Mouse (Mus musculus) 3T3-L1 (cell line): ENCODE data around the gene Vmn1r55.
"Not testable (repeated sequence)": the region's sequence is repeated elsewhere in the genome, so short reads cannot be mapped to it uniquely, and the experiment has no call there.

Experiments used
- DNase-seq: peaks from one replicate; pipeline ENCODE4 v3.0.0-alpha.2; 2015; ENCODE audit warnings: low read depth, low spot score

Vmn1r55 gene

GRCm38 (mm10) chr7:5149570-5149969, at the start of gene Vmn1r55:
Gene Vmn1r55 (minus strand): TSS chr7:5149670.
- not testable (repeated sequence) for DNase-seq

- DNase-seq, result not testable (repeated sequence)
These were observed 47.2 kb upstream of the Vmn1r55 start, which contains the start of gene Vmn1r56 for GRCm38 (mm10) chr7:5196647-5197046. Gene Vmn1r56 (minus strand): TSS chr7:5196747.

GRCm38 (mm10) chr7:5125549-5126406, 23.7 kb downstream of the Vmn1r55 start, which contains the start of gene Rasl2-9:
Gene Rasl2-9 (minus strand): TSS chr7:5125950.
- DNase-seq, result no peak

GRCm38 (mm10) chr7:5125078-5125477, 24.4 kb downstream of the Vmn1r55 start:
- no peak for DNase-seq

- no peak for DNase-seq
These were observed 32.6 kb downstream of the Vmn1r55 start, which contains the start of gene Rfpl4 for GRCm38 (mm10) chr7:5116850-5117249. Gene Rfpl4 (minus strand): TSS chr7:5116950.

DNA sequence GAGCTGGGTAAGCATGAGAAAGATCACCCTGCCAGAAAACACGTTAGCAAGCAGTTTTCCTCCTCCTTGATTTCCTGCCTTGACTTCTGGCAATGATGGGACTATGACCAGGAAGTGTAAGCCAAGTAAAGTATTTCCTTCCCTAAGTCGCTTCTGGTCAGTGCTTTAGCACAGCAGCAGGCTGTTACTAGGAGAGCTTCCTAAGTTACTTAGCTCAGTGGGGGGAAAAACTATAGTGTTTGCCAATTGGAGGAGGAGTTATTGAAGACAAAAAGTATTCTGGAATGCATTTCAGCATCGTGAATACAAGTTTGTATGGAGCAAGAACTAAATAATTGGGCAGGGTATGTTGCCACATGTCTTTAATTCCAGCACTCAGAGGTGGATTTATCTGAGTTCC, 36.8 kb downstream of the Vmn1r55 start:
- no peak for DNase-seq

- no peak for DNase-seq
These were observed 40.2 kb downstream of the Vmn1r55 start for GRCm38 (mm10) chr7:5109301-5109700.

- no peak for DNase-seq
These were observed 41.2 kb downstream of the Vmn1r55 start for GRCm38 (mm10) chr7:5108272-5108671.

DNA sequence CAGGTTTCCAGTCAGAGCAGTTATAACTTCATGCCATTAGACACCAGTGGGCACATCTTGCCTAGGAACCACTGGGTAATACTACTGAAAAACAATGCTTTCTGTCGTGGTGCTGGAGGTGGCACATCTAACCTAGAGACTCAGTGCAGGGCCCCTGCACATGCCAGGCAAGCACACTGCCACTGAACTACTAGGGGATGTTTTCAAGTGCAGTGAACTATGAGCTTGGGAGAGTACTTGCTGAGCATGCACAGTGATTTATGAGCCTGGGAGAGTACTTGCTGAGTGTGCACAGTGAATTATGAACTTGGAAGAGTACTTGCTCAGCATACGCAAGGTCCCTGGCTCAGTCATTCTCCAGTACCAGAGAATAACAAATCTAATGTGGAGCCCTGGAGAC, 46.9 kb downstream of the Vmn1r55 start:
- no peak for DNase-seq

DNA sequence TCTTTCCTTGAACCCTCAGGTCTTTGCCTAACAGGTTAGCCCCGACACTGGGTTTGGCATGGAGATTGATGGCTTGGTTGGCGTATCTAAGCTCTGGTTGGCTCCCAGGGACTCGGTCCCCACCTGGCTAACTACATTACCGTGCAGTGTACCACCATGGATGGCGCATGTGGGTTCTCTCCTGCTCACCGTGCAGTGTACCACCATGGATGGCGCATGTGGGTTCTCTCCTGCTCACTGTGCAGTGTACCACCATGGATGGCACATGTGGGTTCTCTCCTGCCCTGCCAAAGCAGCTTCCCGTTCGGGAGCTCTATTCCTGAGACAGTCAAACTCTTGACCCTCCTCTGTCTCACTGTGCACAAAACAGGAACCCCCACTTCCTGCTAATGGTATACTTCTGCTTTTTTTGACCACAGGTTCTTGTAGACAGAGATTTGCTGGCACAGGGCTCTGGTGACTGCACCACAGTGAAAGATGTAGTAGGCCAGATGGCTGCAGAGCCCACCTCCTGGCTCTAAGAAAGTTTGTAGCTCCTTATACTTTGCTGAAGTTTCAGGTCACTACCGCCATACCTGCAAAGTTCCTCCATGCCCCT, 48.3 kb downstream of the Vmn1r55 start:
- no peak for DNase-seq

DNA sequence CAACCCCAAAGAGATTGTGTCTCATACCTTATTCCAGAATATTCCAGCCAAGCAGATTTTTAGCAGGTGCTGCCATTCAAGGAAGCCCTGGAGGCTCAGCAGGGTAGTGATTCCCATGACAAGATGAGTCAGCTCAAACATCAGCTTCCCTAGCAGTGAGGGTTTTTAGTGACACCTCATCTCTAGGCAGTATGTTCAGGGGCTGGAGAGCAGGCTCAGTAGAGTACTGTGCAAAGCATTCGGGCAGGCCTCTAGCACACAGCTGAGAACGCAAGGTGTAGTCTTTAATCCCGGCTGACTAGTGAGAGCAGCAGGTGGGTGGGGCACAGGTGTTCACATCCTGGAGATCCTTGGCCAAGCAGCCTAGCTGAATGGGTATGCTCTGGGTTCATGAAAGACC, 49.7 kb downstream of the Vmn1r55 start:
- peak; percentile 34 for DNase-seq

DNA sequence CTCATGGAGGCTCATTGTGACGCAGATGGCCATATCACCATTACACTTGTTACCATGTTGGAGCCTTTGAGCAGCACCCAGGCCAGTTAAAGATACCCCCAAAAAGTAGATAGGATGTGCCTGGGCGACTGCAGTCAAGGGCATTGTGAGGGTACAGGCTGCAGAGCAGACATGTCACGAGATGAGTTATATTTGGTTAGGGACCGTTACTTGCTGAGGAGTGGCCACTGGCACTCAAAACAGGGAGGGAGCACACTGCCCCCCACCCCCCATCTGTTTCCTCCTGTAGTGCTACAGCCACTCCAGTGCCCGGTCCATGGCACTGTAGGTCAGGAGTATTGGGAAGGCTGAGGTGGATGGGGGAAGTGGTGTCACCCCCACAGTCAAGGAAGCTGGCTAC, 50.7 kb downstream of the Vmn1r55 start:
- no peak for DNase-seq

DNA sequence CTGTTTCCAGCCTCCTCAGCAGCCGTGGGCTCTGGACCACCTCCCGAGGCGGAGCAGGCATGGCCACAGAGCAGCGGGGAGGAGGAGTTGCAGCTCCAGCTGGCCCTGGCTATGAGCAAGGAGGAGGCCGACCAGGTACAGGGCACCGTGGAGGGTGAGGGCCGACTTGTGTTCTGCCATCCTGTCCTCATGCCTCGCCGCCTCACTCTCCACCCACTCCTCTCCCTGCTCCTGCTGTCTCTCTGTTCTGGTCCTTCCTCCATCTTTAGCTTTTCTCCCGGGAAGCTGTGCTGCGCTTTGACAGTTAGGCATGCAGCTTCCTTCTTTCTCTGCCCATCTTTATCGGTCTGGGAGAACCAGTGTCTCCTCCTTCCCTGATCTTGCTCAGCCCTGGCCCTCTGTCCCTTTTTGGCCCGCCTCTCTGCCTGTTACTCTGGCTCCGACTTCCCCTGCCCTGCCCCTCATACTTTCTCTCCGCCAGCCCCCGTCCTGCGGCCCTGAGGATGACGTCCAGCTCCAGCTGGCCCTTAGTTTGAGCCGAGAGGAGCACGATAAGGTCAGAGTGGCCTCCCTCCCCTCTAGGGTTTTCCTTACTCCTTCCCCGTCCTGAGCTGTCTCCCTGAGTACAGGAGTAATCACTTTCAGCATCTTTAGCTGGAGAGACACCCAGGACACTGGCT, 56.5 kb downstream of the Vmn1r55 start:
- DNase-seq, result no peak

DNA sequence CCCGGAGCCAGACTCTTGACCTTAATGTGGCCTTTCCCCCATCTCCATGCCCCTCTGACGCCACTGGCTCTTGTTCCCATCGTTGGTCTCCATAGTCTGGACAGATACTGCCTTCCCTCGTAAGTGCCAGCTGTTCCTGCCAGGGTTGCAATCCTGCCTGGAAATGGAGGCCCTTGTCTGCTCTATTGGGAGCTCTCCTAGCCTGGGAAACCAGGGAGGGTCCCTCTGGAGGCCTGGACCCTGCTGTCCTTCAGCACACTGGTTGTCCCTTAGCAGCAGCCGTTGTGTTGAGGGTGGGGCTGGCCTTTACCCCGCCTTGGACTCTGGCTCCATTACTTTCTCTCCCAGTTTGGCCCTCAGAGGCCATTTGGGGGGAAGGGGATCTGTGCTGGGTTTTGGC, 57.1 kb downstream of the Vmn1r55 start:
- DNase-seq, result no peak

GRCm38 (mm10) chr7:5091008-5091728, 58.3 kb downstream of the Vmn1r55 start:
- no peak for DNase-seq

- no peak for DNase-seq
These were observed 59.6 kb downstream of the Vmn1r55 start for GRCm38 (mm10) chr7:5089853-5090252.

GRCm38 (mm10) chr7:5087886-5088285, 61.6 kb downstream of the Vmn1r55 start:
- DNase-seq, result no peak

- DNase-seq, result no peak
These were observed 62.5 kb downstream of the Vmn1r55 start for GRCm38 (mm10) chr7:5086921-5087440.

DNA sequence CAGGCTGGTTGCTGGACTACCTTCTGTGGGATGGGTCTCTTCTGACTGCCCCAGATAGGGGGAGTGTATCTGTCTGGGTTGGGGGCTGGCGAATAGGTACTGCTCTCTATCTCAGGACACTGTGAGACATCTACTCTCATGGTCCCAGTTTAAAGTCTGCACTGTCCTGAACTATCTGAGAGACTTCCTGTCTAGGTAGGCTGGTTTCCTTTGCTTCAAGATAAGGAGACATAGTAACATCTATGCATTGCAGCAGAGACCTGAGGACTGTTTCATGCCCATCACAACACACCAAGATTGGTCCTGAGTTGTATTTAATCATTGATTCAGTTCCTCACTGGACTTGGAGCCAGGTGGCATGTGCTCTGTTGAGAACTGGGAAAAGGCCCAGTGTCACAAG, 64.0 kb downstream of the Vmn1r55 start:
- DNase-seq, result no peak

GRCm38 (mm10) chr7:5083325-5084105, 66.0 kb downstream of the Vmn1r55 start:
- DNase-seq, result no peak

DNA sequence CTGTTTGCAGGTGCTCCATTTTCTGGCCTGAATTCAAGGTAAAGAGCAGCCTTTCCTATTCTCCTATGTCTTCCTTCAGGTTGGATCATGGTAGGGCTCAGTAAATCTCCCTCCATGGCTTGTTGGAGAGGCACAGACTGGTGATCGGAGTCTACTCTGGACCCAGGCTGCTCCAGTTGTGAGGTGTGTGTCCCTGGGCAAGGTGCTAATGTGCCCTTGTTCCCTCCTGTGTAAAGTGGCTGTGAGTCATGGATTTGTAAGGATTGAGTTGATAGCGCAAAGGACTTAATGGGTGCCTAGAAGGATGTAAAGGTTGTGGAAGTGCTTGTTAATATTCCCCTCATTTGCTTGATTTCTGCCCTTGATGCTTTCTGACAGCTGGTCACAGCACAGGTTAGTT, 67.5 kb downstream of the Vmn1r55 start:
- no peak for DNase-seq
